Mouse (Mus musculus) liver, embryonic 14.5 days (tissue): ENCODE measurements at regions not wholly inside any gene's neighbourhood (a gene's known extent, or its start where the extent isn't known, plus 50 kb on each side); places are given as distances from the start of the nearest gene placed in this dataset.

Source experiments
- CTCF ChIP-seq: IDR thresholded peaks from 2 replicates; pipeline ENCODE4 v1.5.1; 2016; ENCODE audit warnings: antibody characterized with exemption, low read depth, control low read depth
- EP300 ChIP-seq: IDR thresholded peaks from 2 replicates; pipeline ENCODE4 v1.6.1; 2016; ENCODE audit warnings: antibody characterized with exemption, low read depth

DNA sequence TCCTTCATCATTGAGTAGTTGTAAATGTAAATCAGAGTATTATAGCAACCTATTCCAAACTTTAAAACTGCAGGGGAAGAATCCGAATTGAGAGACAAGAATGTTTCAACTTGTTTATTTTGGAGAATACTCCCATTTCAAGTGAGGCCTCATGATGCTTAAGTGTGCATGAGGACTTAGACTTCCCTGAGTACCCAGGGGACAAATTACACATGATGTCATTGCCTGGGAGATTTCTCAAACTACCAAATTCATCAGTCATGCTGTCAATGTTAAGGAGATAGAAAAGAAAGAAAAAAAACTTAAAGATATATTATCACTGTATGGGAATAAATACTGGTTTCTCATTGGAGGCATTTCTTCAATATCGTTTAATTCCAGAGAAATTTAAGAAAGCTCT lies 113.4 kb upstream of the Tbx18 start:
- TF ChIP-seq CTCF (no peak), EP300 (no peak)
